In the genomic region with DNA sequence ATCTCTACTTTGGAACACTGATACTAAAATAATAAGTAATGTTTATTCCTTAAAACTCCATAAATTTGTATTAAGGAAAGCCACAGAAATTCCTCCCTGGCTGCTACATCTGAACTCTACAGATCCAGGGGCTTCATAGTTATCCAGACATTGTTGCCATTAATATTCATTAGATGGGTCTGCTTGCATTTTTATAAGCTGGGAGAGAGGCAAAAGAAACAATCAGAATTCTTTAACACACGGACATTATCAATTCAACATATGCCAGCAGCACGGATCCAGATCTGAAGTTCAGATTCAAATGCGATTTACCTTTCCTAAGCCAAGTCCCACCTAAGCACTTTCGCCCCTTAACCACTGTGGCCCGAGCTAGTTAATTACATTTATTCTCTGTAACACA, we compare ENCODE assay signal across 15 mouse cellular contexts.
"Had no signal": no experiment of that assay in that cellular context is flagged by ENCODE, and none has a peak within 500 bp of the region (broad histone marks: within the 10 kb centered on the region; RNA-seq: fewer than 3 reads in every experiment).

No protein-coding gene starts in this region.

- H3K4me1 ChIP-seq: limb, embryonic 15.5 days; liver, embryonic 12.5 days had no signal

- H3K9ac ChIP-seq: kidney, embryonic 15.5 days; limb, embryonic 15.5 days; liver, embryonic 12.5 days; lung, embryonic 14.5 days; midbrain, embryonic 13.5 days; neural tube, embryonic 15.5 days had no signal

- ATAC-seq: liver, embryonic 12.5 days had no signal

- H3K27ac ChIP-seq: kidney, embryonic 15.5 days; limb, embryonic 15.5 days; liver, embryonic 12.5 days had no signal

- H3K9me3 ChIP-seq: kidney, embryonic 15.5 days; limb, embryonic 15.5 days; liver, embryonic 12.5 days; midbrain, embryonic 13.5 days; neural tube, embryonic 15.5 days had no signal

- H3K27me3 ChIP-seq: kidney, embryonic 15.5 days; liver, embryonic 12.5 days; midbrain, embryonic 13.5 days; neural tube, embryonic 15.5 days had no signal

- H3K4me3 ChIP-seq: kidney, embryonic 15.5 days; limb, embryonic 15.5 days; liver, embryonic 12.5 days; midbrain, embryonic 13.5 days; neural tube, embryonic 15.5 days had no signal

- DNase-seq: kidney, adult 2 months; kidney, postnatal 14 days; lung, embryonic 14.5 days; lung, postnatal 10 days; lung, postnatal 4 days; retina, postnatal 1 day; right cerebral cortex, postnatal 4 days; spleen, adult 18-20 months; thymus, adult 18-20 months; thymus, postnatal 14 days had no signal

- H3K4me2 ChIP-seq: kidney, embryonic 15.5 days; limb, embryonic 15.5 days; liver, embryonic 12.5 days; lung, embryonic 14.5 days; midbrain, embryonic 13.5 days; neural tube, embryonic 15.5 days had no signal

- H3K36me3 ChIP-seq: limb, embryonic 15.5 days; midbrain, embryonic 13.5 days; neural tube, embryonic 15.5 days had no signal
